18 mouse cellular contexts compared by ENCODE assay signal in genomic region chr11:76589746-76590145, GRCm38 (mm10). TPM values are rescaled to one million over a fixed set of nuclear protein-coding genes. Genes with fewer than 3 reads are reported as not detected.
A peak's percentile ranks its signal among the peaks of the same experiment; 100 is the strongest.
DNase-seq lines count a peak whose midpoint lies in the region; ATAC-seq and TF ChIP-seq lines count a peak whose summit lies in the region.
"Had no signal": no experiment of that assay in that cellular context is flagged by ENCODE, and none has a peak within 500 bp of the region (broad histone marks: within the 10 kb centered on the region; RNA-seq: fewer than 3 reads in every experiment).

No protein-coding gene starts in this region.

- TF ChIP-seq CTCF in C2C12 (IDR thresholded peaks at IDR 0.05; ENCODE audit: control insufficient read depth, insufficient read depth, insufficient read length): no peak
- TF ChIP-seq CTCF in small intestine, adult 2 months (IDR thresholded peaks at IDR 0.05; ENCODE audit: extremely low read depth, insufficient read length, insufficient replicate concordance, low read depth, low read length): no peak

- no peak overlapping the region for H3K4me3 ChIP-seq in kidney, embryonic 15.5 days (replicated peaks)
- no peak overlapping the region for H3K4me3 ChIP-seq in C2C12 (ENCODE audit: insufficient read depth, poor library complexity, severe bottlenecking)
- H3K4me3 ChIP-seq in small intestine, adult 2 months (ENCODE audit: low read depth, low read length): no peak overlapping the region
- H3K4me3 ChIP-seq in hindbrain, embryonic 13.5 days: no peak overlapping the region
- H3K4me3 ChIP-seq: forebrain, embryonic 10.5 days; heart, embryonic 15.5 days; hindbrain, embryonic 10.5 days; liver, embryonic 12.5 days; midbrain, embryonic 15.5 days had no signal

- no peak overlapping the region for H3ac ChIP-seq in C2C12 (ENCODE audit: control insufficient read depth, insufficient read length, low read depth)

- 85% methylated on average over 5 of the region's 5 CpGs for WGBS in kidney, embryonic 15.5 days
- WGBS in small intestine, adult 2 months: 79% methylated on average over 5 of the region's 5 CpGs
- 94% methylated on average over 5 of the region's 5 CpGs for WGBS in hindbrain, embryonic 13.5 days

- peaks cover 54% of the 10 kb centered on the region for H3K4me1 ChIP-seq in kidney, embryonic 15.5 days
- H3K4me1 ChIP-seq in small intestine, adult 2 months (ENCODE audit: control insufficient read depth, insufficient read depth, insufficient read length, low read length): peaks cover 9% of the 10 kb centered on the region
- peaks cover 10% of the 10 kb centered on the region for H3K4me1 ChIP-seq in hindbrain, embryonic 13.5 days (replicated peaks)

- H3K27me3 ChIP-seq in kidney, embryonic 15.5 days: no peaks in the 10 kb centered on the region
- no peaks in the 10 kb centered on the region for H3K27me3 ChIP-seq in C2C12 (ENCODE audit: control insufficient read depth, insufficient read depth, insufficient read length)
- no peaks in the 10 kb centered on the region for H3K27me3 ChIP-seq in small intestine, adult 2 months (ENCODE audit: control insufficient read depth, insufficient read depth, low read length)
- no peaks in the 10 kb centered on the region for H3K27me3 ChIP-seq in hindbrain, embryonic 13.5 days
- H3K27me3 ChIP-seq: heart, embryonic 15.5 days; liver, embryonic 12.5 days; midbrain, embryonic 15.5 days had no signal

- no peak for TF ChIP-seq POLR2A in small intestine, adult 2 months (IDR thresholded peaks at IDR 0.05; ENCODE audit: low read depth, low read length)

- H3K9ac ChIP-seq in kidney, embryonic 15.5 days: no peak overlapping the region
- no peak overlapping the region for H3K9ac ChIP-seq in hindbrain, embryonic 13.5 days
- H3K9ac ChIP-seq: heart, embryonic 15.5 days; liver, embryonic 12.5 days; midbrain, embryonic 15.5 days had no signal

- no peak for DNase-seq in kidney, postnatal 4 days
- DNase-seq in induced T-regulatory cell, adult 2 months (ENCODE audit: low read depth): peak; percentile 52
- no peak for DNase-seq in ovary, postnatal 10 days (ENCODE audit: low spot score)
- DNase-seq: adrenal gland, adult 8-10 months; B cell, adult 2 months; cerebellum, postnatal 25 days; heart, adult 11 months; kidney, adult 9 months; thymus, postnatal 25 days had no signal

- no peak overlapping the region for H3K4me2 ChIP-seq in kidney, embryonic 15.5 days
- H3K4me2 ChIP-seq in hindbrain, embryonic 13.5 days: no peak overlapping the region
- H3K4me2 ChIP-seq: heart, embryonic 15.5 days; liver, embryonic 12.5 days; midbrain, embryonic 15.5 days had no signal

- H3K27ac ChIP-seq in kidney, embryonic 15.5 days: peak overlapping the region; percentile 60
- H3K27ac ChIP-seq in small intestine, adult 2 months (ENCODE audit: insufficient read depth, low read depth, low read length): 0 out of 2 replicates have a peak overlapping the region, but pooled peaks have one; percentile 7
- no peak overlapping the region for H3K27ac ChIP-seq in hindbrain, embryonic 13.5 days
- H3K27ac ChIP-seq: forebrain, embryonic 10.5 days; heart, embryonic 15.5 days; hindbrain, embryonic 10.5 days; liver, embryonic 12.5 days; midbrain, embryonic 15.5 days had no signal

- H3K36me3 ChIP-seq in kidney, embryonic 15.5 days: no peaks in the 10 kb centered on the region
- H3K36me3 ChIP-seq in C2C12 (ENCODE audit: control insufficient read depth, insufficient read depth): no peaks in the 10 kb centered on the region
- no peaks in the 10 kb centered on the region for H3K36me3 ChIP-seq in small intestine, adult 2 months (ENCODE audit: control insufficient read depth, insufficient read depth, low read length)
- no peaks in the 10 kb centered on the region for H3K36me3 ChIP-seq in hindbrain, embryonic 13.5 days
- H3K36me3 ChIP-seq: forebrain, embryonic 10.5 days; heart, embryonic 15.5 days; hindbrain, embryonic 10.5 days; liver, embryonic 12.5 days; midbrain, embryonic 15.5 days had no signal

- H3K79me2 ChIP-seq in C2C12 (ENCODE audit: control insufficient read depth, insufficient read depth): peaks cover 64% of the 10 kb centered on the region

- no peaks in the 10 kb centered on the region for H3K9me3 ChIP-seq in kidney, embryonic 15.5 days (replicated peaks)
- no peaks in the 10 kb centered on the region for H3K9me3 ChIP-seq in hindbrain, embryonic 13.5 days
- H3K9me3 ChIP-seq: forebrain, embryonic 10.5 days; heart, embryonic 15.5 days; hindbrain, embryonic 10.5 days; liver, embryonic 12.5 days; midbrain, embryonic 15.5 days had no signal

- peaks cover 8% of the 10 kb centered on the region for H3K79me3 ChIP-seq in C2C12 (ENCODE audit: low read depth)

- ATAC-seq in kidney, embryonic 15.5 days (replicated peaks; ENCODE audit: low FRiP score): no peak
- ATAC-seq in hindbrain, embryonic 13.5 days (ENCODE audit: low FRiP score): no peak
- ATAC-seq: liver, embryonic 12.5 days; midbrain, embryonic 15.5 days had no signal

TF ChIP-seq in C2C12, 6 proteins besides CTCF, POLR2A, EP300 and RAD21:
- TF ChIP-seq MYOD1 (IDR thresholded peaks at IDR 0.05; ENCODE audit: control insufficient read depth, insufficient read length, low read depth) (peak; percentile 77), MAX (IDR thresholded peaks at IDR 0.05) (peak; percentile 70), FOSL1 (IDR thresholded peaks at IDR 0.05; ENCODE audit: insufficient read depth, low read length, poor library complexity, severe bottlenecking) (no peak), USF1 (IDR thresholded peaks at IDR 0.05; ENCODE audit: low read depth) (peak; percentile 55)

RNA-seq across cellular contexts. Expression of gene Abr, which starts 32.4 kb away (rescaled TPM):
- polyA plus RNA-seq in kidney, embryonic 15.5 days (2015; fragmentation: Nextera tagmentation; extraction: Ambion mirVana): 44.2 and 48.3 TPM in 2 replicates
- polyA plus RNA-seq in C2C12 (2012; fragmentation: generic; extraction: Trizol): 72.8 TPM
- polyA plus RNA-seq in small intestine, adult 2 months (2012; rRNA removed): 74.2 and 161 TPM in 2 replicates
- polyA plus RNA-seq in hindbrain, embryonic 13.5 days (2015; fragmentation: Nextera tagmentation; extraction: Ambion mirVana): 98.2 and 98.3 TPM in 2 replicates
